In the genomic region with DNA sequence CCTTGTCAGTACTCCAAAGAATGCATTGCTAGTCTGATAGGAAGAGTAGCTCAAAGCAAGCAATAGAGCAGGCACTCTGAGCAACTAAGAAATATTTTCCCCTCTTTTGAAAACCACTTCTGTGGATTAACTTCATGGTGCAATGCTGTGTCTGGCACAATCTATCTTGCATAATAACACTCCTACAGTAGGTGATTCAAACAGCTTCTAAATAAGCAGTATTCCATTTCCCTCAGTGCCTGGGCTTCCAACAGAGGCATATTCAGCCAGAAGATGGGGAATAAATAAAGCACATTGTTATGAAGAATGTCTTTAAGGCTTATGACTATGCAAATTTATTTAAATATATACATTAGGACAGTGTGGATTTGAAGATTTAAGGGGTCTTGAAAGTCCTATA, we compare ENCODE assay signal across 25 mouse cellular contexts.
A peak's percentile ranks its signal among the peaks of the same experiment; 100 is the strongest.
DNase-seq lines count a peak whose midpoint lies in the region; ATAC-seq and TF ChIP-seq lines count a peak whose summit lies in the region.
"Had no signal": no experiment of that assay in that cellular context is flagged by ENCODE, and none has a peak within 500 bp of the region (broad histone marks: within the 10 kb centered on the region; RNA-seq: fewer than 3 reads in every experiment).

No protein-coding gene starts in this region.

- H3K27me3 ChIP-seq in forebrain, embryonic 16.5 days (replicated peaks; ENCODE audit: control insufficient read depth, insufficient read depth, low read length), result no peaks in the 10 kb centered on the region
- no peaks in the 10 kb centered on the region for H3K27me3 ChIP-seq in forebrain, embryonic 10.5 days (ENCODE audit: poor library complexity, severe bottlenecking)
- no peaks in the 10 kb centered on the region for H3K27me3 ChIP-seq in kidney, adult 2 months (replicated peaks; ENCODE audit: control insufficient read depth, insufficient read depth, low read length)
- H3K27me3 ChIP-seq: embryonic facial prominence, embryonic 15.5 days; heart, embryonic 12.5 days; hindbrain, embryonic 12.5 days; kidney, embryonic 15.5 days; limb, embryonic 15.5 days had no signal

- TF ChIP-seq CTCF in kidney, adult 2 months (conservative IDR thresholded peaks at IDR 0.05; ENCODE audit: insufficient read depth, insufficient read length, low read depth, low read length), result no peak

- H3K4me2 ChIP-seq in forebrain, embryonic 16.5 days (ENCODE audit: low read length), result no peak overlapping the region
- H3K4me2 ChIP-seq: embryonic facial prominence, embryonic 15.5 days; heart, embryonic 12.5 days; hindbrain, embryonic 12.5 days; kidney, embryonic 15.5 days; limb, embryonic 15.5 days; lung, embryonic 14.5 days had no signal

- H3K4me3 ChIP-seq in forebrain, embryonic 16.5 days (replicated peaks; ENCODE audit: low read length), result no peak overlapping the region
- no peak overlapping the region for H3K4me3 ChIP-seq in forebrain, embryonic 10.5 days
- no peak overlapping the region for H3K4me3 ChIP-seq in kidney, adult 2 months (ENCODE audit: insufficient read depth, low read depth, low read length)
- H3K4me3 ChIP-seq: embryonic facial prominence, embryonic 15.5 days; gastrocnemius, adult 2 months; heart, embryonic 12.5 days; hindbrain, embryonic 12.5 days; kidney, embryonic 15.5 days; left cerebral cortex, adult 2 months; limb, embryonic 15.5 days; midbrain, embryonic 10.5 days had no signal

- H3K4me1 ChIP-seq in forebrain, embryonic 16.5 days (replicated peaks; ENCODE audit: control insufficient read depth, insufficient read depth, low read length), result no peaks in the 10 kb centered on the region
- H3K4me1 ChIP-seq in forebrain, embryonic 10.5 days, result no peaks in the 10 kb centered on the region
- H3K4me1 ChIP-seq in kidney, adult 2 months (ENCODE audit: control insufficient read depth, insufficient read depth, low read length), result no peaks in the 10 kb centered on the region
- H3K4me1 ChIP-seq: embryonic facial prominence, embryonic 15.5 days; heart, embryonic 12.5 days; hindbrain, embryonic 12.5 days; kidney, embryonic 15.5 days; limb, embryonic 15.5 days; midbrain, embryonic 10.5 days had no signal

- H3K9ac ChIP-seq in forebrain, embryonic 16.5 days (replicated peaks; ENCODE audit: low read depth, low read length), result no peak overlapping the region
- H3K9ac ChIP-seq: embryonic facial prominence, embryonic 15.5 days; heart, embryonic 12.5 days; hindbrain, embryonic 12.5 days; kidney, embryonic 15.5 days; limb, embryonic 15.5 days; liver, embryonic 14.5 days; lung, embryonic 14.5 days had no signal

- H3K36me3 ChIP-seq in forebrain, embryonic 16.5 days (ENCODE audit: control insufficient read depth, insufficient read depth), result no peaks in the 10 kb centered on the region
- H3K36me3 ChIP-seq in forebrain, embryonic 10.5 days (replicated peaks), result no peaks in the 10 kb centered on the region
- H3K36me3 ChIP-seq in kidney, adult 2 months (ENCODE audit: control insufficient read depth, insufficient read depth, low read length), result no peaks in the 10 kb centered on the region
- H3K36me3 ChIP-seq: embryonic facial prominence, embryonic 15.5 days; heart, embryonic 12.5 days; hindbrain, embryonic 12.5 days; kidney, embryonic 15.5 days; limb, embryonic 15.5 days; midbrain, embryonic 10.5 days had no signal

- ATAC-seq in forebrain, embryonic 16.5 days, result peak; percentile 33; the same call in 1 of the 2 replicates
- ATAC-seq: intestine, postnatal 0 days had no signal

- DNase-seq in forebrain, embryonic 10.5 days (ENCODE audit: extremely low spot score, low spot score), result no peak
- DNase-seq in layer of hippocampus, adult 9-11 months, result peak; percentile 1
- no peak for DNase-seq in layer of hippocampus, adult 11-12 months (ENCODE audit: low spot score)
- peak; percentile 13 for DNase-seq in right cerebral cortex, adult 18-20 months
- DNase-seq in right cerebral cortex, postnatal 10 days (ENCODE audit: low spot score in 2 of 2), result no peak
- no peak for DNase-seq in kidney, adult 2 months
- DNase-seq: adrenal gland, adult 2 months; cerebellum, adult 9-10 months; gastrocnemius, adult 2 months; kidney, postnatal 36 days; left cerebral cortex, postnatal 4 days; lung, embryonic 14.5 days; right cerebral cortex, postnatal 25 days; spleen, adult 18-20 months; thymus, postnatal 14 days had no signal

- H3K27ac ChIP-seq in forebrain, embryonic 16.5 days (ENCODE audit: low read length), result no peak overlapping the region
- no peak overlapping the region for H3K27ac ChIP-seq in forebrain, embryonic 10.5 days
- H3K27ac ChIP-seq in kidney, adult 2 months (ENCODE audit: insufficient read depth, low read depth, low read length), result no peak overlapping the region
- H3K27ac ChIP-seq: embryonic facial prominence, embryonic 15.5 days; gastrocnemius, adult 2 months; hindbrain, embryonic 12.5 days; kidney, embryonic 15.5 days; left cerebral cortex, adult 2 months; limb, embryonic 15.5 days; liver, embryonic 14.5 days; midbrain, embryonic 10.5 days had no signal

- H3K9me3 ChIP-seq in forebrain, embryonic 16.5 days (ENCODE audit: control insufficient read depth, low read length), result no peaks in the 10 kb centered on the region
- no peaks in the 10 kb centered on the region for H3K9me3 ChIP-seq in forebrain, embryonic 10.5 days
- H3K9me3 ChIP-seq: embryonic facial prominence, embryonic 15.5 days; heart, embryonic 12.5 days; hindbrain, embryonic 12.5 days; kidney, embryonic 15.5 days; limb, embryonic 15.5 days; midbrain, embryonic 10.5 days had no signal

- no peak for TF ChIP-seq POLR2A in kidney, adult 2 months (IDR thresholded peaks at IDR 0.05; ENCODE audit: low read depth, low read length)

Comparison
In these comparisons a context has a peak if more than half of its experiments do, and no peak if none do; other contexts are left out.
1. DNase-seq: peak in layer of hippocampus, adult 9-11 months (single experiment) and right cerebral cortex, adult 18-20 months (single experiment); none in forebrain, embryonic 10.5 days (single experiment), layer of hippocampus, adult 11-12 months (single experiment), right cerebral cortex, postnatal 10 days (0 of 2) and kidney, adult 2 months (single experiment).